Mouse (Mus musculus): ENCODE data around the gene Fam71a. TPM values are rescaled to one million over a fixed set of nuclear protein-coding genes. Genes with fewer than 3 reads are reported as not detected.

Gene Fam71a
- polyA plus RNA-seq (2012; rRNA removed) (not detected in 2 replicates), polyA plus RNA-seq (2014; fragmentation: Nextera tagmentation; extraction: Ambion mirVana) (not detected in 2 replicates)

DNA sequence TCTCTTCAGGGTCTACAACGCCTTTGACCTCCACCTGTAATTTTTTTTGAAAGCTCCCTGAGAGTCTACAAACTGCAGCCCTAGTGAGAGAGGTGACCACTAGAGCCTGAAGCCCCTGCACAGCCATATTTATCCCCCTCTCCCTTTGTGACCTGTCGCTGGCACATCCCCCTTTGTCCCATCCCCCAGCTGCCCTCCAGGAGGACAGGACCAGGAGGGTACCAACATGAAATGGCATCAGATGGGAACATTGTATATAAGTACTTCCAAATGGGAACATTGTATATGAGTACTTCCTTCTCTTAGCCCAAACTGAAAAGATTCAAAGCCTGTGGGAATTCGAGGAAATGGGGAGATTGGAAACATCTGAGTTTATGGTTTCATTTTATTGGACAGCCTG lies at the start of gene Fam71a:
TSS of gene Fam71a (minus strand) at position 101 of the 400 bp plus-strand sequence.
- H3K4me1 ChIP-seq (replicated peaks; ENCODE audit: control insufficient read depth in 2 of 2, insufficient read depth in 2 of 2, low read length in 1 of 2): 0 out of 4 replicates have a peak, but pooled peaks cover 0 to 3% of the 10 kb centered on the region in 2 experiments
- no peak within 1 kb of the TSS for H3K4me3 ChIP-seq (ENCODE audit: insufficient read depth in 1 of 2, low read depth in 2 of 2, low read length in 2 of 2)
- ATAC-seq (ENCODE audit: insufficient read depth): no peak
- no peaks in the 10 kb centered on the region for H3K36me3 ChIP-seq (replicated peaks; ENCODE audit: control insufficient read depth, insufficient read depth, low read depth)
- H3K4me2 ChIP-seq (ENCODE audit: low read depth): no peak within 1 kb of the TSS
- H3K27ac ChIP-seq: no peak within 1 kb of the TSS
- H3K9me3 ChIP-seq (ENCODE audit: control insufficient read depth, low read length): no peaks in the 10 kb centered on the region
- WGBS (ENCODE audit: insufficient replicate concordance): 58% methylated on average over 3 of the region's 3 CpGs
- H3K9ac ChIP-seq (replicated peaks): no peak within 1 kb of the TSS
- no peak for DNase-seq (ENCODE audit: low read depth in 3 of 3, low spot score in 3 of 3)
- no peak for TF ChIP-seq EP300 (IDR thresholded peaks at IDR 0.05; ENCODE audit: low read depth)
- TF ChIP-seq CTCF (IDR thresholded peaks at IDR 0.05; ENCODE audit: low read depth): no peak
- no peaks in the 10 kb centered on the region for H3K27me3 ChIP-seq (ENCODE audit: control insufficient read depth, insufficient read depth, low read length)

DNA sequence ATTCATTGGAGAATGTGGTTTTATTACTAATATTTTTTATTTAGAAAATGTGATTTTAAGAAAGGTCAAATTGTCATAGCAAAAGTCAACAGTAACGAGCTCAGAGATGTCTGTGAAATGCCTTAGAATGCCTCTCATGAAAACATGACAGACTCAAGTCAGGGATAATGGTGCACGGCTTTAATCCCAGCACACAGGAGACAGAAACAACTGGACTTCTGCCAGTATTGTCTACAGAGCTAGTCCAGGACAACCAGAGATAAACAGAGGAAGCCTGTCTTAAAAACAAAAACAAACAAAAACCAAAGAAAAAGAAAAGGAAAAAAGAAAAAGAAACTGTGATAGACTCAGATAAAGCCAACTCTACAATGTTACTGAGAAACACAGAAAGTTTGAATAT lies 46.5 kb upstream of the Fam71a start:
- DNase-seq (ENCODE audit: low read depth in 3 of 3, low spot score in 3 of 3) (no peak), ATAC-seq (ENCODE audit: insufficient read depth) (no peak)
- TF ChIP-seq EP300 (IDR thresholded peaks at IDR 0.05; ENCODE audit: low read depth): no peak
- TF ChIP-seq CTCF (IDR thresholded peaks at IDR 0.05; ENCODE audit: low read depth): no peak
- Histone ChIP-seq H3K9ac (replicated peaks) (no peak overlapping the region), H3K4me3 (ENCODE audit: insufficient read depth in 1 of 2, low read depth in 2 of 2, low read length in 2 of 2) (no peak overlapping the region), H3K27me3 (ENCODE audit: control insufficient read depth, insufficient read depth, low read length) (peaks cover 13% of the 10 kb centered on the region), H3K4me1 (replicated peaks; ENCODE audit: control insufficient read depth in 2 of 2, insufficient read depth in 2 of 2, low read length in 1 of 2) (no peaks in the 10 kb centered on the region), H3K9me3 (ENCODE audit: control insufficient read depth, low read length) (no peaks in the 10 kb centered on the region), H3K4me2 (ENCODE audit: low read depth) (no peak overlapping the region), H3K27ac (no peak overlapping the region), H3K36me3 (replicated peaks; ENCODE audit: control insufficient read depth, insufficient read depth, low read depth) (no peaks in the 10 kb centered on the region)
- WGBS (ENCODE audit: insufficient replicate concordance): 32% methylated on average over 2 of the region's 2 CpGs

DNA sequence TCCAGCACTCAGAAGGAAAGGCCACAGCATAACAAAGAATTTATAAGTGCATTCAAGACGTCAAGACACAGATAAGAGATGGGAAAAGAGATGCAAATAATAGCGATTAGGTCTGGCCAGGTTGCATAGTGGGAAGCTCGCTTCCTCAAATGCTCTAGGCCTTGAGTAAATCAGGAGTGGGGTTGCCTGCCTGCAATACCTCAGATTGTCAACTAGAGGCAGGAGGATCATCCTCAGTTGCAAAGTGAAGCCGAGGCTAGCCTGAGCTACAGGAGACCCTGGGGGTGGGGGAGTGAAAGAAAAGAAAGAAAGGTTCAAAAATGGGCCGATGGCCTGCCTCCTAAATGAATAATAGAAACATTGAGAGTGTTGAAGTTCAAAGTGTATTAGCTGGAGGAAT lies 41.2 kb upstream of the Fam71a start:
- Histone ChIP-seq H3K27ac (no peak overlapping the region), H3K27me3 (ENCODE audit: control insufficient read depth, insufficient read depth, low read length) (peaks cover 3% of the 10 kb centered on the region), H3K4me2 (ENCODE audit: low read depth) (no peak overlapping the region), H3K36me3 (replicated peaks; ENCODE audit: control insufficient read depth, insufficient read depth, low read depth) (no peaks in the 10 kb centered on the region), H3K4me3 (ENCODE audit: insufficient read depth in 1 of 2, low read depth in 2 of 2, low read length in 2 of 2) (no peak overlapping the region), H3K9me3 (ENCODE audit: control insufficient read depth, low read length) (no peaks in the 10 kb centered on the region), H3K4me1 (replicated peaks; ENCODE audit: control insufficient read depth in 2 of 2, insufficient read depth in 2 of 2, low read length in 1 of 2) (no peaks in the 10 kb centered on the region), H3K9ac (replicated peaks) (no peak overlapping the region)
- no peak for DNase-seq (ENCODE audit: low read depth in 3 of 3, low spot score in 3 of 3)
- TF ChIP-seq EP300 (IDR thresholded peaks at IDR 0.05; ENCODE audit: low read depth) (no peak), CTCF (IDR thresholded peaks at IDR 0.05; ENCODE audit: low read depth) (peak; percentile 26; the same call in 1 of the 2 replicates)
- 47% methylated on average over 5 of the region's 5 CpGs for WGBS (ENCODE audit: insufficient replicate concordance)
- ATAC-seq (ENCODE audit: insufficient read depth): no peak

DNA sequence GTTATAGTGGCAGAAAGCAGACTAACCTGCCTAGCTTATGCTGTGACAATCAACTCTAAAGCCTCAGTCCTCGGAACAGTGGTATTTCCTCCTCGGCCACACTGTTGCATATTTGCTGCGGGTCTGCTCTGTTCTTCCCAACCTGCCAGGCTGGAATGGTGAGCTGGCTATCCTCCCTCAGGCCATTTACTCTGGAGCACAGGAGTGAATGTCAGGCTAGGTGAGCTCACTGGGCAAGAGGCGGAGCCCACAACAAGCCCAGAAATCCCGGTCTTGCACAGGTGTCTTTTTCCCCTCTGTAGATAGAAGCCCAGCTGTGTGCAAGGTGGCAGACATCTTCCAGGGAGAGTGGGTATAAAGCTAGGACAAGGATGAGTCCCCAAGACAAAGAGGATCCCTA lies 40.3 kb upstream of the Fam71a start:
- no peak overlapping the region for H3K27ac ChIP-seq
- no peak for TF ChIP-seq CTCF (IDR thresholded peaks at IDR 0.05; ENCODE audit: low read depth)
- TF ChIP-seq EP300 (IDR thresholded peaks at IDR 0.05; ENCODE audit: low read depth): no peak
- no peak for DNase-seq (ENCODE audit: low read depth in 3 of 3, low spot score in 3 of 3)
- no peaks in the 10 kb centered on the region for H3K36me3 ChIP-seq (replicated peaks; ENCODE audit: control insufficient read depth, insufficient read depth, low read depth)
- H3K4me2 ChIP-seq (ENCODE audit: low read depth): no peak overlapping the region
- H3K9ac ChIP-seq (replicated peaks): no peak overlapping the region
- no peaks in the 10 kb centered on the region for H3K4me1 ChIP-seq (replicated peaks; ENCODE audit: control insufficient read depth in 2 of 2, insufficient read depth in 2 of 2, low read length in 1 of 2)
- no peak for ATAC-seq (ENCODE audit: insufficient read depth)
- 48% methylated on average over 5 of the region's 5 CpGs for WGBS (ENCODE audit: insufficient replicate concordance)
- H3K27me3 ChIP-seq (ENCODE audit: control insufficient read depth, insufficient read depth, low read length): peaks cover 3% of the 10 kb centered on the region
- no peak overlapping the region for H3K4me3 ChIP-seq (ENCODE audit: insufficient read depth in 1 of 2, low read depth in 2 of 2, low read length in 2 of 2)
- H3K9me3 ChIP-seq (ENCODE audit: control insufficient read depth, low read length): no peaks in the 10 kb centered on the region

DNA sequence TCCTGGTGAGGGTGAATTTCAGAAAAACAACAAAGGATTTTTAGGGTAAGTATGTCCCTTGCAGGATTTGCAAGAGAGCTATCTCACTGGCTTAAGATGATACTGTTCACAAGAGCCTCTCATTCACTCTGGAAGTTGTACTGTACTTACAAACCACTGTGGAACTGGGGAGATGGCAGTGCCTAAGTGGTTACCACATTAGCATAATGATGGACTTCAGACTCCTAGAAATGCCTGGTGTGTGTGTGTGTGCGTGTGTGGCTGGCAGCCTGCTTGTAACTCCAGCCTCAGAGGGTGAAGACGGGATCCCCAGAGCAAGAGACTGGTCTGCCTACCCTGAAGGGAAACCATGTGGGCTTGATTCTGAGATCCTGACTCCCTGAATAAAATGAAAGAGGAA lies 38.9 kb upstream of the Fam71a start:
- WGBS (ENCODE audit: insufficient replicate concordance): 52% methylated on average over 2 of the region's 2 CpGs
- ATAC-seq (ENCODE audit: insufficient read depth): no peak

More for the DNA sequence above, 38.9 kb upstream of the Fam71a start:
- DNase-seq (ENCODE audit: low read depth in 3 of 3, low spot score in 3 of 3): no peak
- H3K27ac ChIP-seq: no peak overlapping the region
- H3K9ac ChIP-seq (replicated peaks): no peak overlapping the region
- H3K36me3 ChIP-seq (replicated peaks; ENCODE audit: control insufficient read depth, insufficient read depth, low read depth): no peaks in the 10 kb centered on the region
- no peak overlapping the region for H3K4me2 ChIP-seq (ENCODE audit: low read depth)
- H3K9me3 ChIP-seq (ENCODE audit: control insufficient read depth, low read length): no peaks in the 10 kb centered on the region
- TF ChIP-seq CTCF (IDR thresholded peaks at IDR 0.05; ENCODE audit: low read depth) (no peak), EP300 (IDR thresholded peaks at IDR 0.05; ENCODE audit: low read depth) (no peak)
- peaks cover under 1% of the 10 kb centered on the region; the same call in 1 of the 2 replicates for H3K27me3 ChIP-seq (ENCODE audit: control insufficient read depth, insufficient read depth, low read length)
- H3K4me1 ChIP-seq (replicated peaks; ENCODE audit: control insufficient read depth in 2 of 2, insufficient read depth in 2 of 2, low read length in 1 of 2): no peaks in the 10 kb centered on the region; a peak in 1 of 4 replicates
- no peak overlapping the region for H3K4me3 ChIP-seq (ENCODE audit: insufficient read depth in 1 of 2, low read depth in 2 of 2, low read length in 2 of 2)
